Mouse (Mus musculus) heart, embryonic 14.5 days (tissue): ENCODE data around the gene Dnajc12. TPM values are rescaled to one million over a fixed set of nuclear protein-coding genes. Genes with fewer than 3 reads are reported as not detected.

Source experiments
- polyA plus RNA-seq: library from polyadenylated mRNA; unstranded; fragments of >200 nt; fragmentation: Nextera tagmentation; extraction: Ambion mirVana; gene quantifications from 2 replicates; pipeline ENCODE4 v1.2.1, GENCODE M21; 2014

The Dnajc12 gene
- polyA plus RNA-seq, 1 experiment from 2014 or later: 9.6 TPM

Other genes starting within 250 kb of the Dnajc12 start
- 8.7 and 9.5 TPM in 2 replicates for gene Mypn, start 178.5 kb upstream of the Dnajc12 start, polyA plus RNA-seq
- 39.2 and 39.7 TPM in 2 replicates for gene Herc4, start 138.6 kb upstream of the Dnajc12 start, polyA plus RNA-seq
- gene Sirt1, start 739 bp upstream of the Dnajc12 start, polyA plus RNA-seq: 6.4 and 7.8 TPM in 2 replicates
- gene Gm7075, start 39.3 kb downstream of the Dnajc12 start, polyA plus RNA-seq: not detected in 2 replicates
- 29.4 and 33.6 TPM in 2 replicates for gene Ctnna3, start 47.7 kb downstream of the Dnajc12 start, polyA plus RNA-seq